Mouse (Mus musculus) heart, postnatal 0 days (tissue): ENCODE measurements around the gene Hist1h2bj.

ENCODE experiments used
- CTCF ChIP-seq: IDR thresholded peaks from 2 replicates; pipeline ENCODE4 v1.5.1; 2016; ENCODE audit warnings: antibody characterized with exemption, control low read depth, low read depth
- EP300 ChIP-seq: IDR thresholded peaks from 2 replicates; pipeline ENCODE4 v1.6.1; 2016; ENCODE audit warnings: antibody characterized with exemption, low read depth

- TF ChIP-seq CTCF (no peak), EP300 (no peak)
Measured at GRCm38 (mm10) chr13:22013716-22014115, 29.3 kb upstream of the Hist1h2bj start.
